Mouse (Mus musculus) cerebellum, postnatal 25 days (tissue): ENCODE results near the gene Rae1.

Experiments
- DNase-seq, 2 experiments: peaks; one replicate each; pipeline ENCODE4 v3.0.0; 2021; ENCODE audit warnings: mixed read lengths in 2 of 2

Gene Rae1

GRCm38 (mm10) chr2:173050604-173051382 lies 50.9 kb downstream of the Rae1 start:
- no peak for DNase-seq

GRCm38 (mm10) chr2:173052881-173053280 lies 53.0 kb downstream of the Rae1 start:
- no peak for DNase-seq

GRCm38 (mm10) chr2:173053846-173054245 lies 53.9 kb downstream of the Rae1 start:
- DNase-seq: no peak

GRCm38 (mm10) chr2:173056303-173056881 lies 56.5 kb downstream of the Rae1 start:
- no peak for DNase-seq

GRCm38 (mm10) chr2:173056882-173057315 lies 57.0 kb downstream of the Rae1 start:
- no peak for DNase-seq

- DNase-seq: no peak
Observed at GRCm38 (mm10) chr2:173057623-173058022, 57.7 kb downstream of the Rae1 start.

GRCm38 (mm10) chr2:173058263-173058662 lies 58.3 kb downstream of the Rae1 start:
- no peak for DNase-seq

- DNase-seq: no peak
Observed at GRCm38 (mm10) chr2:173060450-173060849, 60.5 kb downstream of the Rae1 start.

GRCm38 (mm10) chr2:173061443-173062351 lies 61.8 kb downstream of the Rae1 start:
- DNase-seq: no peak

GRCm38 (mm10) chr2:173063219-173063618 lies 63.3 kb downstream of the Rae1 start:
- no peak for DNase-seq

GRCm38 (mm10) chr2:173064864-173065263 lies 64.9 kb downstream of the Rae1 start:
- no peak for DNase-seq
